Mouse (Mus musculus) mesoderm, embryonic 11.5 days (tissue): ENCODE data around the gene Gm43191.
"Not testable (repeated sequence)": the region's sequence is repeated elsewhere in the genome, so short reads cannot be mapped to it uniquely, and the experiment has no call there.

Source experiments
- DNase-seq: peaks from one replicate; pipeline ENCODE4 v3.0.0-alpha.2; 2012; ENCODE audit warnings: low read depth, low spot score

Gm43191 gene

GRCm38 (mm10) chr3:116681160-116681559 lies at the start of gene Gm43191:
TSS of gene Gm43191 (minus strand) at chr3:116681260.
- DNase-seq, result no peak

- no peak for DNase-seq
Measured at GRCm38 (mm10) chr3:116729483-116730174, 48.6 kb upstream of the Gm43191 start.

GRCm38 (mm10) chr3:116726807-116727206 lies 45.7 kb upstream of the Gm43191 start:
- no peak for DNase-seq

- DNase-seq, result no peak
Measured at GRCm38 (mm10) chr3:116723496-116724481, 42.7 kb upstream of the Gm43191 start.

GRCm38 (mm10) chr3:116722980-116723379 lies 41.9 kb upstream of the Gm43191 start:
- no peak for DNase-seq

GRCm38 (mm10) chr3:116718951-116719350 lies 37.9 kb upstream of the Gm43191 start:
- no peak for DNase-seq

GRCm38 (mm10) chr3:116713031-116713430 lies 32.0 kb upstream of the Gm43191 start:
- no peak for DNase-seq

GRCm38 (mm10) chr3:116712436-116712881 lies 31.4 kb upstream of the Gm43191 start, which contains the start of gene Slc35a3:
TSS of gene Slc35a3 (minus strand) at chr3:116712831.
- DNase-seq, result peak; percentile 5

- peak; percentile 65 for DNase-seq
Measured at GRCm38 (mm10) chr3:116711624-116712435, 30.8 kb upstream of the Gm43191 start.

- DNase-seq, result peak; percentile 11
Measured at GRCm38 (mm10) chr3:116710941-116711340, 29.9 kb upstream of the Gm43191 start.

- DNase-seq, result no peak
Measured at GRCm38 (mm10) chr3:116705637-116706204, 24.7 kb upstream of the Gm43191 start.

GRCm38 (mm10) chr3:116703835-116704234 lies 22.8 kb upstream of the Gm43191 start:
- no peak for DNase-seq

GRCm38 (mm10) chr3:116702647-116703272 lies 21.7 kb upstream of the Gm43191 start:
- DNase-seq, result no peak

- no peak for DNase-seq
Measured at GRCm38 (mm10) chr3:116701601-116702000, 20.5 kb upstream of the Gm43191 start.

- DNase-seq, result no peak
Measured at GRCm38 (mm10) chr3:116698786-116699185, 17.7 kb upstream of the Gm43191 start.

- no peak for DNase-seq
Measured at GRCm38 (mm10) chr3:116695666-116695985, 14.6 kb upstream of the Gm43191 start.

GRCm38 (mm10) chr3:116694955-116695665 lies 14.1 kb upstream of the Gm43191 start:
- DNase-seq, result no peak

GRCm38 (mm10) chr3:116694312-116694711 lies 13.3 kb upstream of the Gm43191 start:
- DNase-seq, result no peak

- not testable (repeated sequence) for DNase-seq
Measured at GRCm38 (mm10) chr3:116664281-116664680, 16.8 kb downstream of the Gm43191 start.

GRCm38 (mm10) chr3:116662463-116662863 lies 18.6 kb downstream of the Gm43191 start, which contains the start of gene Mfsd14a:
TSS of gene Mfsd14a (minus strand) at chr3:116662677.
- DNase-seq, result peak; percentile 96
